Mouse (Mus musculus) myocyte (in vitro differentiated cells): ENCODE data around the gene Tlr5.

Experiments used
- E2F4 ChIP-seq: IDR thresholded peaks from one replicate; pipeline ENCODE4 v1.6.1; 2011; ENCODE audit warnings: mild to moderate bottlenecking, control low read depth, moderate library complexity; ENCODE audit not compliant: insufficient read depth
- MAX ChIP-seq: IDR thresholded peaks from one replicate; pipeline ENCODE4 v1.6.1; 2011; ENCODE audit warnings: low read depth, mild to moderate bottlenecking, control low read depth
- MYOD1 ChIP-seq, 3 experiments: IDR thresholded peaks; one replicate each; pipeline ENCODE4 v1.6.1; 2011; ENCODE audit warnings: control low read depth in 2 of 3, low read depth in 2 of 3, mild to moderate bottlenecking in 2 of 3, moderate library complexity in 1 of 3; ENCODE audit not compliant: insufficient read length in 2 of 3, control insufficient read depth in 1 of 3
- MYOG ChIP-seq, 3 experiments: IDR thresholded peaks; one replicate each; pipeline ENCODE4 v1.6.1; 2011; ENCODE audit warnings: control low read depth in 2 of 3, low read depth in 2 of 3, mild to moderate bottlenecking in 2 of 3; ENCODE audit not compliant: insufficient read length in 2 of 3, control insufficient read depth in 1 of 3, insufficient read depth in 1 of 3
- POLR2A ChIP-seq: IDR thresholded peaks from one replicate; pipeline ENCODE4 v1.6.1; 2011; ENCODE audit warnings: low read depth, mild to moderate bottlenecking, control low read depth, moderate library complexity; ENCODE audit not compliant: insufficient read length
- POLR2AphosphoS2 ChIP-seq: IDR thresholded peaks from one replicate; pipeline ENCODE4 v1.6.1; 2011; ENCODE audit warnings: low read depth, control low read depth; ENCODE audit not compliant: insufficient read length
- SRF ChIP-seq: IDR thresholded peaks from one replicate; pipeline ENCODE4 v1.6.1; 2011; ENCODE audit warnings: low read depth; ENCODE audit not compliant: control insufficient read depth, insufficient read length
- TCF3 ChIP-seq: IDR thresholded peaks from one replicate; pipeline ENCODE4 v1.6.1; 2011; ENCODE audit warnings: low read depth, control low read depth; ENCODE audit not compliant: insufficient read length
- USF1 ChIP-seq: IDR thresholded peaks from one replicate; pipeline ENCODE4 v1.6.1; 2011; ENCODE audit warnings: low read depth, mild to moderate bottlenecking, control low read depth, moderate library complexity

GRCm38 (mm10) chr1:182983496-182984127 is 29.0 kb downstream of the Tlr5 start:
- TF ChIP-seq POLR2A (no peak), E2F4 (no peak), SRF (no peak), MYOD1 (IDR thresholded peaks at IDR 0.05; ENCODE audit: control insufficient read depth in 1 of 3, insufficient read length in 2 of 3, low read depth in 2 of 3) (no peak), USF1 (no peak), TCF3 (no peak), MAX (no peak), MYOG (IDR thresholded peaks at IDR 0.05; ENCODE audit: control insufficient read depth in 1 of 3, insufficient read depth in 1 of 3, insufficient read length in 2 of 3, low read depth in 2 of 3) (no peak), POLR2AphosphoS2 (no peak)
